Mouse (Mus musculus) urinary bladder, postnatal 14 days (tissue): ENCODE measurements around the gene Ube2v1.
A peak's percentile ranks its signal among the peaks of the same experiment; 100 is the strongest.
"Not testable (repeated sequence)": the region's sequence is repeated elsewhere in the genome, so short reads cannot be mapped to it uniquely, and the experiment has no call there.

Experiments used
- DNase-seq: peaks from one replicate; pipeline ENCODE4 v3.0.0; 2021; ENCODE audit warnings: low spot score

Gene Ube2v1

DNA sequence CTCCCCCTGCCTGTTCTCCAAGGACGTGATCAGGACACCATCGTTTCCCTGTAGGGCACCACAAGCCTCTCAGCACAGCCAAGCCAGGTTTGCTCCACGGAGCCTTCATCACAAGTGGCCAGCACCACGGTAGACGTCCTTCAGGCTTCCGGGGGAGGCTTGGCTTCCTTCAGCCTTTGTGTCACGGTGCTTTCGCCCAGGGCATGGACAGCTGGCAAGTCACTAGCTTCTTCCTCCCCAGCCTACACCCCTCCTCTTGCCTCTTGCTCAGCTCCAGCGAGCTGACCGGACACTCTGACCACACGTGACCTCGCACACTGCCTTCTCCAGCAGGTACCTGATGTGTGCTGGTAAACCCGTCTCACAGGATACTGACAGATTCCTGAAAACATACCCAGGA is 9.5 kb downstream of the Ube2v1 start:
- no peak for DNase-seq

- no peak for DNase-seq
Observed at GRCm38 (mm10) chr2:167621255-167622087, 10.4 kb downstream of the Ube2v1 start.

DNA sequence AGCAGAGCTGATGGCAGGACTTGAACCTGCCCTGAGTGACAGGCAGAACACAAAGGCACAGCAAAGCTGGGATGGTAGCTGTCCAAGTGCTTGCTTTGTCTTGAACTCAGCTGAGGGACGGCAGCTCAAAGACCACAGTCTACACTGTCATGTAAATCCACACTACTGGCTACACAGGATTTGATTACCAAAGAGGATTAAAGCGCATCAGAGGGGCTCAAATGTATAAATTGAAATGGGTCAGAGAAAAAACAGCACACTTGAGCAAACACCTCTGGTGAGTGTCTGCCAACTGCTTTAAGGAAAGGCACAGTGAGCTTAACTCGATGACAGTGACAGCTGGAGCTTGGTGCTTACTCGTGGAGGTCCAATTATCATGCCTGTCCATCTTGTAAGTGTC is 14.4 kb downstream of the Ube2v1 start:
- no peak for DNase-seq

DNA sequence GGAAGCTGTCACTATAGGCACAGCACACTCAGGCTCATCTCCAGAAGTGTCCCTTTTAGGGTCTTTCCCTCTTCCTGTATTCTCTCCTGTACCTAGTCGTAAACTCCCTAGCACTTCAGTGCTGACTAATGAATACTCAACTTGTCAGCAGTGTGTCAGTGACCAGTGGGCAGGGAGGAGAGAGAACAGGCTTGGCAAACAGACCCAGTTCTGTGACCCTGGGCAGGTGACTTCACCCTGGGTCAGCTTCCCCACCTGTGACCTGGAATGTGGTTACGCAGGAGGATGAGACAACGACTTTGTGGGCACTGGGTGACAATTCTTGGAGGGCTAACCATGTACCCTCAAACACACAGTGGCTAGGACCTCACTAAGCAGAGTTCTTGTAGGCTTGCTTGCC is 14.9 kb downstream of the Ube2v1 start:
- no peak for DNase-seq

- not testable (repeated sequence) for DNase-seq
Observed at GRCm38 (mm10) chr2:167613335-167613734, 18.6 kb downstream of the Ube2v1 start.

DNA sequence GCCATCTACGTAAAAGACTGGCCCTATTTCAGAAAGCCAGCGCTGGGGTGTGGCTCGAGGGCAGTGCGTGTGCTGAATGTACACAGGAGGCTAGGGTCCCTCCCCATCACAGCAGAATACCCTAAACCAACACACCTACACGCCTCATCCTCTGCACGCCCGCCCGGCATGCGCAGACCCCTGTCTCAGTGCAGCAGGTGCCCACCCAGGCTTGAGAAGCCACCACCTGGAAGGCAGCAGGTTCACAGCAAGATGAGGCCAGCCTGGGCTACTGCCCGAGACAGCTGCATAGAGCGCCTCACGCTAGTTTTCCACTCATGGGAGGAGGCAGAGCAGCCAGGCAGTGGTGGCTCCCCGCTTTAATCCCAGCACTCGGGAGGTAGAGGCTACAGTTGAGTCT is 19.8 kb downstream of the Ube2v1 start:
- no peak for DNase-seq

DNA sequence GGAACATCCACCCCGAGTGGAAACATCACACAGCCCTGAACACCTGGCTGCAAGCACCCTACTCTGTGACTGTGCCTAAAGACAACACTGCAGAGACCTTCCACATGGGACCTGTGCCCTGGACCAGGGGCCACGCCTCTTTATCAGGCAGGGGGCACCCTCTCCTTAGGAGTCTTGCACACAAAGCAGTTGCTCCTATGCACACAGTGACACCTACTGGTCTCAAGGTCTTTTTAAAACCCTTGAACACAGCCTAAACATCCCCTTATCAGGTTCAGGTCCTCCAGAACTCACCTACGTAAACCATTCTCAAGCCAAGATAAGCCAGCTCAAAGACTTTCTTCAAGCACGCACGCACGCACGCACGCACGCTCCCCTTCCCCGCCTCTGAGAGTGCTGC is 20.6 kb downstream of the Ube2v1 start:
- DNase-seq, result no peak

- no peak for DNase-seq
Observed at GRCm38 (mm10) chr2:167606745-167607123, 25.2 kb downstream of the Ube2v1 start.

GRCm38 (mm10) chr2:167605817-167606744 is 25.8 kb downstream of the Ube2v1 start:
- no peak for DNase-seq

- peak; percentile 91 for DNase-seq
Observed at GRCm38 (mm10) chr2:167605178-167605794, 26.6 kb downstream of the Ube2v1 start.

GRCm38 (mm10) chr2:167602978-167603377 is 28.9 kb downstream of the Ube2v1 start:
- no peak for DNase-seq

GRCm38 (mm10) chr2:167602364-167602763 is 29.5 kb downstream of the Ube2v1 start:
- DNase-seq, result no peak

DNA sequence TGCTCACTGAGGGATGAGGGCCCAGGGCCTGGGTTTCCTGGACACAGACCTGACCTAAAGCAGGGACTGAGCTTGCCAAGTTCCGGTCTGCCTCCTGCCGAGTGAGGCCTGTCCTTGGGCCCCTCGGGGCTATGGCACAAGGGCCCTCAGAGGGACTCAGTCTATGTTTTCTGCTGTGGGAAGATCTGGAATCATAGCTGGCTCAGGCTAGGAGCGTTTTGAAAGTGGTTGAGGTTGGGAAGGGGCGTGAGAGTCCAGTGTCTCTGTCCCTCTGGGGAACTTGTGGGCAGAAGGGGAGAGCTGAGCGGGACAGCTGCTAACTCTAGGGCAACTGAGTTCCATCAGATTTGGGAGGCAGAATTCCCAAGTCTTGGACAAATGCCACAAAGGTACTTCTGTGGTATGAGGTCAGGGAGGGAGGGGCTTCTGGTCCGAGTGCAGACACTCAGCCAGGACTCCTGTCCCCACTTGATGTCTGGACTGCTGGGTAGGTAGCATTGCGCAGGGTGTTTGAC is 31.4 kb downstream of the Ube2v1 start:
- DNase-seq, result no peak

DNA sequence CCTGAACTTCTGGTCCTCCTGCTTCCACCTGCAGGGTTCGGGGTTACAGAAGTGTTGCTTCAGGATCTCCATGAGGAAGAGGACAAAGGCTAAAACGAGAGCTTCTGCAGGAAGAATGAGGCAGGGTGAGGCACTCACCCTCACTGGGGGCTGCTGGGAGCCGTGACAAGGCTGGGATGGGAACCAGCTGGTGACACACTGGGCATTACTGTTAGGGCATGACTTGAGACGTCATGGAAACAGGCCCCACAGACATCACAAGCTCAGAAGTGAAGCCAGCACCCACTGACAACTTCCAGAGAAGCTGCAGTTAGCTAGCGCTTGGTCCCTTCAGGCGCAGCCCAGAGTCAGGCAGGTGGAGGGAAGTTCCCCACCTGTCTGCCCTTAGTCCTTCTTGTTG is 32.0 kb downstream of the Ube2v1 start:
- DNase-seq, result no peak

- no peak for DNase-seq
Observed at GRCm38 (mm10) chr2:167599195-167599594, 32.7 kb downstream of the Ube2v1 start.

DNA sequence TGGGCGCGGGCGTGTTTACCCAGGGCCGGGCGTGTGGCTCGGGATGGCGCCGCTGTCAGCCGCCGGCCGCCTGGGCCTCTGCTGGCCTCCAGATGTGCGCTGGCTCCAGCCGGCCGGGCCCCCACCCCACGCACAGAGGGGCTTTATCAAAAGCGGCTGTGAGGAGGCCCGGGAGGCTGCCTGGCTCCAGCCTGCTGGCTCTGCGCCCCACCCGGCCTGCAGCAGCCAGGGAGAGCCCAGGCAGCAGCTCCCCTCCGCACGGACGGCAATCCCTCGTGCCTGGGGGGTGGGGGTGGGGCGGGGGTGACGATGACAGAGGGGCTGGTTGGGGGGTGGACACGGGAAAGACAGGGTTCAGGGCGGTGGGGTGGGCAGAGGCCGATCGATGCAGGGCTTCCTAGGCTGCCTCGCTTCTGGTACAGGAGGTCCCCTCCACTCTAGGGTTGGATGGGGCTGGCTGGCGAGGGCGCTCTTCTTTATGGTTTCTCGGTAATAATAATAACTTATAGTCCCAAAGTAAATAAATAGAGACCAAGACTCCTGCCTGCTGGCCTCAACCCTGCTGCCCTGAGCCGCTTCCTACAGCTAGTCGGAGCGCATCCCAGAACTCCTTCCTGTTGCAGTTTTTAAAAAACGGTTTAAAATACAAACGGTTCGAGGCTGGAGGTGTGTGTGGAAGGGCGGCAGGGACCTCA is 34.3 kb downstream of the Ube2v1 start:
- peak; percentile 50 for DNase-seq

GRCm38 (mm10) chr2:167596726-167597491 is 35.0 kb downstream of the Ube2v1 start:
- no peak for DNase-seq

DNA sequence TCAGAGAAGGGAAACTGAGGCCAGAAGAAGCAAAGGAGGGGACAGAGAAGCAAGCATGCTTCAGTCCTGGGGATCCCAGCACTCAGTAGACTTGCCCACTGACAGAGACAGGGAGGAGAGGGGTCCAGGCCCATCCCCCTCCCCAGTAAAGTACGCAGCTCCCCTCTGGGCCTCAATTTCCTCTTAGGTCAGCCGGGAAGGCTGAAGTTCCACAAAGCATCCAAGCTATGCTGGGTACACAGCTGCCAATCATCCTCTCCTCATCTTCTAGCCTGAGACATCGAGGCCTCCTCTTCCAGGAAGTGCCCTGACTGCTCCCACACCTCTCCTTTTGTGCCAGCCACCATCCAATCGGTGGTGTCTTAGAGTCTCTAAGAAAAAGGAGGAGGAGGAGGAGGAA is 35.6 kb downstream of the Ube2v1 start:
- no peak for DNase-seq

DNA sequence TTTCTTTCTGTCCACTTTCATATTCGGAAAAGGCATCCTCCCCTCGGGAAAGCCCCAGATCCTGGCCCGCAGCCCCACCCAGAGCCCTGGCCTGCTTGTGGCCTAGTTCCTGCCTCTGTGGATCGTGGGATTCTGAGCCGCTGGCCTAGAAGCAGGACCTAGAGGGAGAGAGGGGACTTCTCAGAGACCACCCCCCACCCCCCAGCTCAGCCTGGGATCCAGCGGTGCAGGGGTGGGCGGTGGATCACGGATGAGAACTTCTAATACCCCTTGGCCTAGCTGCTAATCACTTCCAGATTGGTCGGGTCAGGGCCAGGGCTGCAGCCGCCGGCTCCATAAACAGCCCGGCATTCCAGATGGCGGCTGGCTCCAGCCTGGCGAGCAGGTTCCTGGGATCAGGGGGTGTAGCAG is 36.1 kb downstream of the Ube2v1 start:
- peak; percentile 57 for DNase-seq

DNA sequence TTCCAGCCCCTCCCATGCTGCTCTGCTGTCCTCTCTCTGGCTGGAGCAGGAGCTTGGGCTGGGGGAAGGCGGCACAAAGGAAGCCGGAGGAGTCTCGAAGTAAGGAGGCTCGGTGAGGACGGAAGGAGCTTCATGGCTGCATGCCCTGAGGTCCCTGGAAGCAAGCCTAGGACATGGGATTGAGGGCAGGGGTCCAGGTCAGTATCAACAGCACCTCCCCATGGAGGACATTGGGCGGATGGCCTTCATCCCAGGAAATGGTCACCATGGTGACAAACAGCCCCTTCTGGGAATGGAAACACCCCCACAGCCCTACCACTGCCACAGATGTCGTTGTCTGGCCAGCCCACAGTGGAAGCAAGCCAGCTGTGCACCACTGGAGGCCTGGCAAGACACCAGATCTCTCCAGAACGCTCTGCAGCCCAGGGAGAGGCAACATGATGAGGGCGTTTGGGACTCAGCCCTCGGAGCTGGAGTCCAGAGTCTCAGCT is 37.4 kb downstream of the Ube2v1 start:
- peak; percentile 84 for DNase-seq
